Mouse (Mus musculus): ENCODE measurements at regions not wholly inside any gene's neighbourhood (a gene's known extent, or its start where the extent isn't known, plus 50 kb on each side); places are given as distances from the start of the nearest gene placed in this dataset.

GRCm38 (mm10) chr9:35328503-35328902, 60.8 kb downstream of the Rpusd4 start:
- ATAC-seq (ENCODE audit: low TSS enrichment) = no peak

DNA sequence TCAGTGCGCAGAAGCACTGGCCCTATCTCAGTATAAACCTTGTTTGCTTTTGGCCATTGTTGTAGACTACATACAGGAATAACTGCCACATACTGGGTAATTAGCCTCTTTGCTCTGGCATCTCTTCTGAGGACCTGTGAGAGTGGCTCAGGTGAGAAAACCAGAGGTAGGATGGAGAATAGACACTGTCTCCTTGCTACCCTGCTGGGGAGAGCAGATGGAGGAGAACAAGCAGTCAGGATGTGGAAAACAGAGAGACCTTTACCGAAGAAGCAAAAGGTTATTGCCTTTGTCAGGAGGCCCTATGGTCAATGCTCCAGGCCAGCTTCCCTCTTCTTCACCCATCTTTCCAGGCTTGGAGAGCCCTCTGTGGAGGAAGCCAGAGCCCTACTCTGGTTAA, 62.7 kb downstream of the Rpusd4 start:
- no peak for ATAC-seq (ENCODE audit: low TSS enrichment)

DNA sequence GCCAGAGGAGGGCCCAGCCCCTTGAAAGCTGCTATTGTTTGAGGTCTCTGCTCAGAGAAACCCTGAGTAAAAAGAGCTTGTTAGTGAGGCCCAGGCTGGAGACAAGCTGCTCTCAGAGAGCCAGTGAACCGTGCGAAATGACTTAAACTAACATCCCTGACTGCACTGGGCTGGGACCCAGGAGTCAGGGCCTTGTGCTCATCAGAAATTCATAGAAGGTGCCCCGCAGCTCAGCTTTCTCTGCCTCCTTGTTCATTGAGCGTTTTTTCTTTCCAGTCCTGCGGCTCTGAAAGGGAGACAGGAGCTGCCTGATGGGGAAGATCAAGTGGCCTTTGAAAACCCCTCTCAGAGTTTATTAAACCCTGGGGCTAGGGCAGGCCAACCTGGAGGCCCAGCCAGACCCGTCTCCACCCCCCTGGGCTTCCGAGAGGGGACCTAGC, 63.6 kb downstream of the Rpusd4 start:
- ATAC-seq (ENCODE audit: low TSS enrichment) = peak; percentile 78

DNA sequence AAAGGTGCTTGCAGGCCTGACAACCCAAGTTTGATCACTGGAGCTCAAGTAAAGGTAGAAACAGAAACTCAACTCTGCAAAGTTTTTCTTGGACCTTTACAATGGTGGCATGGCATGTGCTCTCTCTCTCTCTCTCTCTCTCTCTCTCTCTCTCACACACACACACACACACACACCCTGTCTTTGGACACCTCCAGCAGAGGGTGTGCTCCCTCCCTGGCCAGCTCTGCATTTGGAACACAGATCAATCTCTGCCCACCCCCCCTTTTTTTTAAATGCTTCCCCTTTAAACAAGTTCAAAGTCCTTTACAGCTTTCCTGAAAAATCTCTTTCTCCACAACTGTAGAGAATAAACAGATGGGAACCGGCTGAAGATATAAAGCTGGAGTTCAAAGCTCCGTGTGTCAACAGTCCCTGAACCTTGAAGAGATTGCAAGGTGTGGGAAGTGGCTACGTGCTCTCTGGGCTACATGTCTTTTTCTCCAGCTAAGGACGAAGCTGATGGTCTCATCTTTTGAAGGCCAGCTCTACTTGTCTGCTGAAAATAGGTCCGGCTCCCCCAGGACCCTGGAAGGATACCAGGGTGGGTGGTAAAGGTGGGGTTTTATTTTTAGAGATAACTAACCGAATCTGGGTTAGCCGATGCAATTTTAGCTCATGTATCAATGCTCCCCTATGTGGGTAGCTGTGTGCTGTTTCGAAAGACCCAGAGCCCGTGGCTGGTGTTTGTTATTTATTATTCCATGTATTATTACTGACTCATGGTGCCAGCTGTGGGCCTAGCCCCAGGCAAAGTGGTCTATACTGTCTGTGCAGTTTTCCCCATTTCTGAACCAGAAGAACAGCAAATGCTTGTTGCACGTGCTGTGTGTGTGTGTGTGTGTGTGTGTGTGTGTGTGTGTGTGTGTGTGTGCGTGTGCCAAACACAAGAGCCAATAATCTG, 65.3 kb downstream of the Rpusd4 start:
- no peak for ATAC-seq (ENCODE audit: low TSS enrichment)

DNA sequence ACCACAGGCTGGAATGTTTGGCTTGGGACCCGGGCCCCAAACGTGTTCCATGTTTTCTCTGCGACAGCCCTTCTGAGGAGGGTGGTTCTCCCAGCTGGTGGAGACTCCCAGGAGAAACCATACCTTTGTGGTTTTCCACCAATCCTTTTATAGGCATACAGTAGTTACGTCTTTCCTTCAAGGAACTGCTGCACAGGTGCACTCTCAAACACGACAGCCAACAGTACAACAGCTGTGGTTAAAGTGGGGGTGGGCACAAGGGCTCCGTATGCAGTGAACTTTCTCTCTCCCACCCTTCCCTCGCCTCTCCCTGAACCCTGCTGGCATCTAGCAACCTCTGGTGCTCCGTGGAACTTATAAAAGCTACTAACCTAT, 66.0 kb downstream of the Rpusd4 start:
- ATAC-seq (ENCODE audit: low TSS enrichment) = no peak

DNA sequence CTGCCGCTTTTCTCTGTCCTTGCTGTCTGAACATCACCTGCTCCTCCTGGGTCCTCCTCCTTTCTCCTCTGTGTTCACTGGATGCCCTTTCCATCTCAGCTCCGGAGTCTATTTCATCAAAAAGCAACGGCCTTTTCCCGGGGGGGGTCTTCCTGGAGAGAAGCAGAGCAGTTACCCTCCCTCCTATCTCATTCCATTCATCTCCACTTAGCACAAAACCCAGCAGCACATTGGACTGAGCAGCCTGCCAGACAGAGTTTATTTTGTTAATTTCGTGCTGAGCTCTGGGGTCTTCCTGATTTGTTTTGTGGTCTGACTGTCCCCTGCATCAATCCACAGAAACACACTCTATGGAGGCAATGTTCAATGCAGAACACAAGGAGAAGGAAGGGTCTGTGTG, 66.9 kb downstream of the Rpusd4 start:
- no peak for ATAC-seq (ENCODE audit: low TSS enrichment)

- no peak for ATAC-seq (ENCODE audit: low TSS enrichment)
Measured at GRCm38 (mm10) chr9:35335181-35335580, 67.5 kb downstream of the Rpusd4 start.

DNA sequence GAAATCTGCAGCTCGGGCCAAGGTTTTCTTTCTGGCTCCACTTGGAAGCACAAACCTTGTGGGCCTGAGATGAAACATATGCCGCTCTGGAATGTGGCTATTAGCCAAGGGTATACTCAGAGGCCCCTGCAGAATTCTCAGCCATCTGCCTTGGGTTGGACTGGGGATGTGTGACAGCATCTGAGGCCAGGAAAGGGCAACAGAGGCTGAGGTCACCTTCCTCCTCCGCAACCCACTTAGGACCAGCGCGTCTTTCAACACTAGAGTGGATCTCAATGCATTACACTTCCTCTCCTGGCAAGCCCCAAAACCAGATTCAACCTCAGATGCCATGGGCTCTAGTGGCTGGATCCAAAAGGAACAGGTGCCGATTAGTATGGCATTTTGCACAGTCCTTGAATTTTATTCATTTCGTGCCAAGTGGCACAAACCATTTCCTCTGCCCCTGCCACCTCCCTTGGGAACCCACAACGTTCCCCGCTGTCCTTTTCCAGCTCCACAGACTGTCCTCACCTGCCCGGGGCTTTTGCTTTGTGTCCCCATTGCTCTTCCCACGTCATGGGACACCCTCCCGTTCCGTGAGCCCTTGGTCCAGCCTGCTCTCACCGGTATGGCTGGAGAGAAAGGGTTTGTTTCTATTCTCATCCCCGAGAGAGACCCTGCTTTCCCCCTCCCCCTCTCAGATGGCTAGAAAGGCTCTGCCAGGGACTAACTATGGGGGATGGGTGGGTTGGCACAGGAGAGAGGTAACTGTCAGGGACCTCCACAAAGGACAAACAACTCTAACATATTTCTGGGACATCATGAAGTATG, 68.4 kb downstream of the Rpusd4 start:
- no peak for ATAC-seq (ENCODE audit: low TSS enrichment)

DNA sequence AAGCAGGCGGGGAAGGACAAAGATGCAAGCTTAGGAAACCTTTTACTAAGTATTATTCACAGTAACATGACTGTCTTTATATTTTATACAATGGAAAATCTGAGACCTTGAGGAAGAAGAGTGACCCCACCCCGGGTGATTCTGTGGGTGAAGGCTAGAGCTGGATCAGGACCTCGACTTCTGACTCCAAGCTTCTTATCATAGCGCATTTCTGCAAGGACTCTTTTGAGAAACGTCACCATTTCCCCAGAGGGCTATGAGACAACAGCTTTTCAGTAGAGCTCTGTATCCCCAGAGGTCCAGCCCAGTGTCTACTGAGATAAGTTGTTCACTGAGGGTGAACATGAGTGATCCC, 69.0 kb downstream of the Rpusd4 start:
- ATAC-seq (ENCODE audit: low TSS enrichment) = no peak

GRCm38 (mm10) chr9:35338858-35339257, 71.2 kb downstream of the Rpusd4 start:
- no peak for ATAC-seq (ENCODE audit: low TSS enrichment)

- no peak for ATAC-seq (ENCODE audit: low TSS enrichment)
Measured at GRCm38 (mm10) chr9:35339492-35340262, 72.0 kb downstream of the Rpusd4 start.

GRCm38 (mm10) chr9:35340263-35340573, 72.6 kb downstream of the Rpusd4 start:
- no peak for ATAC-seq (ENCODE audit: low TSS enrichment)

DNA sequence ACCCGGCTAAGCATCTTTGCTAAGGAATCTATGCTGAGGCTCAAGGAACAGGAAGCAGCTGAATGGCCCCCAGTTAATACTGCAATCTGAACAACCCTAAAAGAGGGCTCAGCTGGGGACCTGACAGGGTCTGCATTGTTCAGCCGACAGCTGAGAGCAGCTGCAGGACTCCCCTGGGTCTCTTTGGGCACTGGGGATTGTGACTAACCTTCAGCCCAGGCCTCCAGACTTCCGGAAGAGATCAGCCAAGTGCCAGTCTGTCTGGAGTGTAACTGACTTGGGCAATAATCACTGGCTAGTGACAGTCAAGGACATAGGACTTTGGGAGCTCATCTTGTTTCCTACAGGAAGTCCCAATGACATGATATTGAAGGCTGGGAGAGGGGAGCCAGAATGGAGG, 73.1 kb downstream of the Rpusd4 start:
- no peak for ATAC-seq (ENCODE audit: low TSS enrichment)

DNA sequence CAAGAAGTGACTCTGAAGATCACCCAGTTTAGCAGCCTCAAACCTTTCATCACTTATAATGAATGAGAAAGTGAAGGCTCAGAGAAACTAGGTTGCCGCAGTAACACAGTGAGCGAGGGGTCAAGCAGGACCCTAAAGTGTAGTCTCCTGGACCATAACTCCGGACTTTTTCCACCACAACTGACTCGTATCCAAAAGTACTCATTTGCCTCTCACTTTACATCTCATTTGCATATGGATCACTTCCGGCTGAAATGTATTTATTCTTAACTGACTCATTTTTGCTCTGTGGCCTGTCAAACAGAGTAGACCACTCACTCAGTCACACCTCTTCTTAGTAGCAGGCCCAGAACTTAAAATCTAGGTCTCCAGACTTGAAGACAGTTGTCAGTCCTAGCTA, 73.7 kb downstream of the Rpusd4 start:
- ATAC-seq (ENCODE audit: low TSS enrichment) = no peak

- no peak for ATAC-seq (ENCODE audit: low TSS enrichment)
Measured at GRCm38 (mm10) chr9:35342436-35342835, 74.8 kb downstream of the Rpusd4 start.

GRCm38 (mm10) chr9:35343336-35343735, 75.7 kb downstream of the Rpusd4 start:
- no peak for ATAC-seq (ENCODE audit: low TSS enrichment)

DNA sequence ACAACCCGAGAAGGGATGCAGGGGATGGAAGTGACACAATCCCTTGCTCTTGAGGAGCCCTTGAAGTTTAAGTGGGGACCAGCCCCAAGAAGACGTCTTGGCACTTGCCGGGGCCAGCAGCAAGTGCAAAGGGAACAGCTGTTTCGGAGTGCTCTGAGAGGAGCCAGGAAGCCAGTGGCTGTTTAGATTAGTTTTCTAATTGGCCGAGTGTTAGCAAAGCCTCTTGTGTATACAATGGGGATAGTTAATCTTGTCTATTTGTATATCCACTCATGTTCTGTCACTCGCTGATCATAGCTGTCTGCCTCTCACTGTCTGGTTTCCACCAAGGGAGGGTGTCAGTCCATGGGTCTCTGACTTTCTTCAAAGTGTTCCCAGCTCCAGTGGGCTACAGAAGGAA, 76.6 kb upstream of the Cdon start:
- ATAC-seq (ENCODE audit: low TSS enrichment) = no peak

- ATAC-seq (ENCODE audit: low TSS enrichment) = no peak
Measured at GRCm38 (mm10) chr9:35346378-35346777, 74.5 kb upstream of the Cdon start.

DNA sequence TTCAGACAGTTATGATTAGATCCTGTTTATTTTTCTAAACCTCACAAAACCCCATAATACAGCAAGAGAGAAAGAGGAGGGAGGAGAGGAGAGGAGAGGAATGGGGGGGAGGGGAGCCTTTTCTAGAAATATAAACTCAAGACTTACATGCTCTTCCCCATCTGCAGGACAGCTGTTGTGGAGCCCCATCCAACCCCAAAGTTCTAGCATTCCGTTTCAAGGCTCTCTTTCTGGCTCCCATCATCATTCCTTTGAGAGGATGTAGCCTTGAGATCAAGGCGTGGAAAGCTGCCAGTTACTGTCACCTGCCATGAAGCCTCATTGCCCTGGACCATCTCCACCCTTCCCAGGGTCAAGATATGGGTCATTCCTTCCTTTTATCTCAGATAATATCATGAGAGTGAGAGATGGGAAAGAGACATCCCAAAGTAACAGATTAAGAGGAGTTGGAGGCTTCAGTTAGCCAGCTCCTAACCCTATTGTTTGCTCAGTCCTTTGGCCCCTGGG, 70.8 kb upstream of the Cdon start:
- ATAC-seq (ENCODE audit: low TSS enrichment) = no peak

DNA sequence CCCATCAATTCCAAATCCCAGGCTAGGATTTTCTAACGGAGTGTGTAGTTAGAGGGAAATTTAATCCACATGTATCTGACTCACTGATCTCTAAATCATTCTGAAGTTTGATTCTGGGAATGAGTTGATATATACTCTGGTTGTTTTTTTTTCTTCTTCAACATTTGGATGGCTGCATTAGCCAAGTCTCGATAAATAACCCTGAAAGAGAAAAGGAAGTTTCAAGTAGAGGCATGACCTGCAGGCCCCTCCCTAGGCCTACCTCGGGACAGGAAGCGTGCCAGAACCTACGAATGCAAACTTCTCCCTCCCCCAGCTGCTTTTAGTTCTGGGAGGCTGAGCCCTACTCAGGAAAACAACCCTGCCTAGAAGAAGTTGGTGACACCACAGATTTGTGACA, 69.4 kb upstream of the Cdon start:
- ATAC-seq (ENCODE audit: low TSS enrichment) = no peak

- ATAC-seq (ENCODE audit: low TSS enrichment) = no peak
Measured at GRCm38 (mm10) chr9:35354652-35355130, 66.2 kb upstream of the Cdon start.

DNA sequence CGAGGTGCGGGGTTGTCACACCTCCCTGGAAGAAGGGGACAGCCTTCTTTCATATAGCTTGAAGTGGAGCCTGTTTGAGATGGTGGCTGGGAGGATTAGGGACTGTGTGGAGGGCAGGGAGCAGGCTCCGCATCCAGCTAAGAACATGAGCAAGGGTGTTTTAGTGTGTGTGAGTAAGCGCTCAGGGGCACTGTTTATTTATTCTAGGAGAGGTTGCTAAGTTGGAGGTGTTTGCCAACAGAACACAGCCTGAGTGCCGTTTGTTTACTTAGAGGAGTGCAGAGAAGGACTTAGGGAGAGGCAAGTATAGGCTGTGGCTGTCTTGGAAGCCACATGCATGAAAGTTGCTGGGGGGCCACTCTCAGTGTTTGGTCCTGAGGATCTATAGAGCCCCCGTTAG, 61.2 kb upstream of the Cdon start:
- ATAC-seq (ENCODE audit: low TSS enrichment) = peak; percentile 6; the same call in 1 of the 2 replicates
